ENCODE assay signal across 7 mouse cellular contexts in genomic region chr12:57538588-57539550, GRCm38 (mm10). TPM values are rescaled to one million over a fixed set of nuclear protein-coding genes. Genes with fewer than 3 reads are reported as not detected.
A peak's percentile ranks its signal among the peaks of the same experiment; 100 is the strongest.
DNase-seq lines count a peak whose midpoint lies in the region; ATAC-seq and TF ChIP-seq lines count a peak whose summit lies in the region.

No protein-coding gene starts in this region.

- no peak for TF ChIP-seq EP300 in ES-Bruce4 (IDR thresholded peaks at IDR 0.05; ENCODE audit: insufficient read depth, low read depth, low read length)

- TF ChIP-seq POLR2A in ES-Bruce4 (IDR thresholded peaks at IDR 0.05; ENCODE audit: insufficient read depth, low read length), result no peak

- H3K4me2 ChIP-seq in heart, embryonic 14.5 days (ENCODE audit: low read length), result peak overlapping the region; percentile 59
- H3K4me2 ChIP-seq in limb, embryonic 11.5 days (ENCODE audit: low read depth, severe bottlenecking), result peak overlapping the region; percentile 80
- peak overlapping the region; percentile 24; the same call in 1 of the 2 replicates for H3K4me2 ChIP-seq in midbrain, postnatal 0 days (ENCODE audit: low read depth, low read length, poor library complexity, severe bottlenecking)

- H3K4me3 ChIP-seq in ES-Bruce4 (ENCODE audit: low read depth, low read length), result peak overlapping the region; percentile 50
- peak overlapping the region; percentile 9 to 34 for H3K4me3 ChIP-seq in heart, embryonic 14.5 days (ENCODE audit: control insufficient read depth in 1 of 2, insufficient read depth in 1 of 2, low read depth in 1 of 2, low read length in 2 of 2)
- H3K4me3 ChIP-seq in limb, embryonic 11.5 days (ENCODE audit: low read depth, low read length), result peak overlapping the region; percentile 38
- H3K4me3 ChIP-seq in midbrain, postnatal 0 days (ENCODE audit: low read depth, low read length), result peak overlapping the region; percentile 6; the same call in 1 of the 2 replicates

- ATAC-seq in heart, embryonic 14.5 days (ENCODE audit: insufficient number of reproducible peaks, insufficient read depth, low FRiP score, low read depth), result no peak
- 0 out of 2 replicates have a peak, but pooled peaks have one; percentile 28 for ATAC-seq in limb, embryonic 11.5 days (ENCODE audit: insufficient number of reproducible peaks, low FRiP score, low TSS enrichment, low read depth)
- no peak for ATAC-seq in midbrain, postnatal 0 days (ENCODE audit: low FRiP score)

- peak; percentile 75 for DNase-seq in ZHBTc4 (ENCODE audit: low read depth, low spot score)
- DNase-seq in limb, embryonic 11.5 days (ENCODE audit: low spot score), result peak; percentile 80
- DNase-seq in midbrain, postnatal 0 days (ENCODE audit: low spot score), result no peak
- no peak for DNase-seq in layer of hippocampus, postnatal 36 days
- DNase-seq in adrenal gland, adult 8-10 months, result no peak

- H3K36me3 ChIP-seq in ES-Bruce4 (ENCODE audit: control insufficient read depth, insufficient read depth, low read length, poor library complexity, severe bottlenecking), result no peaks in the 10 kb centered on the region
- H3K36me3 ChIP-seq in heart, embryonic 14.5 days (ENCODE audit: control insufficient read depth, insufficient read depth, low read length), result no peaks in the 10 kb centered on the region
- H3K36me3 ChIP-seq in limb, embryonic 11.5 days (ENCODE audit: control insufficient read depth, insufficient read depth, low read length), result no peaks in the 10 kb centered on the region
- H3K36me3 ChIP-seq in midbrain, postnatal 0 days (ENCODE audit: insufficient read depth, low read length), result no peaks in the 10 kb centered on the region

- no peaks in the 10 kb centered on the region for H3K9me3 ChIP-seq in ES-Bruce4 (replicated peaks; ENCODE audit: control insufficient read depth, insufficient read depth, low read length, poor library complexity, severe bottlenecking)
- H3K9me3 ChIP-seq in heart, embryonic 14.5 days (ENCODE audit: control insufficient read depth, low read length), result no peaks in the 10 kb centered on the region
- H3K9me3 ChIP-seq in limb, embryonic 11.5 days (ENCODE audit: control insufficient read depth, low read length), result no peaks in the 10 kb centered on the region
- no peaks in the 10 kb centered on the region for H3K9me3 ChIP-seq in midbrain, postnatal 0 days (ENCODE audit: low read length)

- no peak overlapping the region for H3K27ac ChIP-seq in ES-Bruce4 (ENCODE audit: insufficient read depth, low read length)
- no peak overlapping the region for H3K27ac ChIP-seq in heart, embryonic 14.5 days (replicated peaks in 1 of 2; ENCODE audit: control insufficient read depth in 1 of 2, insufficient read depth in 1 of 2, low read depth in 2 of 2, low read length in 2 of 2)
- no peak overlapping the region for H3K27ac ChIP-seq in limb, embryonic 11.5 days (replicated peaks; ENCODE audit: low read depth, low read length)
- no peak overlapping the region for H3K27ac ChIP-seq in midbrain, postnatal 0 days (ENCODE audit: low read depth, low read length)

- TF ChIP-seq CTCF in ES-Bruce4 (IDR thresholded peaks at IDR 0.05; ENCODE audit: low read depth, low read length), result no peak
- TF ChIP-seq CTCF in midbrain, postnatal 0 days (IDR thresholded peaks at IDR 0.05), result no peak

- under 1% methylated on average over 63 of the region's 63 CpGs for whole genome bisulfite sequencing in heart, embryonic 14.5 days
- under 1% methylated on average over 63 of the region's 63 CpGs for WGBS in limb, embryonic 11.5 days
- WGBS in midbrain, postnatal 0 days, result under 1% methylated on average over 63 of the region's 63 CpGs

- no peaks in the 10 kb centered on the region for H3K4me1 ChIP-seq in ES-Bruce4 (ENCODE audit: control insufficient read depth, insufficient read depth, low read length)
- H3K4me1 ChIP-seq in heart, embryonic 14.5 days (ENCODE audit: control insufficient read depth in 2 of 2, insufficient read depth in 2 of 2, low read length in 2 of 2), result peaks cover 0 to 12% of the 10 kb centered on the region in 2 experiments; a peak in 3 of 4 replicates
- peaks cover 8% of the 10 kb centered on the region for H3K4me1 ChIP-seq in limb, embryonic 11.5 days (ENCODE audit: control insufficient read depth, insufficient read depth, low read length)
- no peaks in the 10 kb centered on the region for H3K4me1 ChIP-seq in midbrain, postnatal 0 days (ENCODE audit: insufficient read depth, low read length)

- peaks cover 39% of the 10 kb centered on the region for H3K27me3 ChIP-seq in ES-Bruce4 (ENCODE audit: control insufficient read depth, insufficient read depth, low read length, poor library complexity, severe bottlenecking)
- peaks cover 84% of the 10 kb centered on the region for H3K27me3 ChIP-seq in heart, embryonic 14.5 days (ENCODE audit: control insufficient read depth, insufficient read depth, low read length)
- peaks cover 67% of the 10 kb centered on the region for H3K27me3 ChIP-seq in limb, embryonic 11.5 days (ENCODE audit: control insufficient read depth, insufficient read depth, low read length)
- H3K27me3 ChIP-seq in midbrain, postnatal 0 days (ENCODE audit: insufficient read depth, low read length), result peaks cover 76% of the 10 kb centered on the region

- H3K9ac ChIP-seq in ES-Bruce4 (ENCODE audit: low read depth, poor library complexity, severe bottlenecking), result peak overlapping the region; percentile 38
- H3K9ac ChIP-seq in heart, embryonic 14.5 days (ENCODE audit: low read length), result no peak overlapping the region
- no peak overlapping the region for H3K9ac ChIP-seq in limb, embryonic 11.5 days (ENCODE audit: low read length)
- H3K9ac ChIP-seq in midbrain, postnatal 0 days (replicated peaks; ENCODE audit: low read length, poor library complexity, severe bottlenecking), result no peak overlapping the region

RNA-seq across cellular contexts. Expression of gene Foxa1, which starts 7.8 kb away (rescaled TPM):
- 0.62 and 0.85 TPM in 2 replicates for polyA plus RNA-seq in ES-Bruce4 (2011; ENCODE audit: insufficient read depth, insufficient read length, low read depth, missing spikeins)
- polyA plus RNA-seq in heart, embryonic 14.5 days (2014; fragmentation: Nextera tagmentation; extraction: Ambion mirVana), result 0.42 TPM in 1 of 2 replicates, not detected in the other
- polyA plus RNA-seq in limb, embryonic 11.5 days (2014; fragmentation: Nextera tagmentation; extraction: Ambion mirVana), result not detected in 2 replicates
- total RNA-seq in midbrain, postnatal 0 days (2014; rRNA removed), result 2.1 and 2.2 TPM in 2 replicates
- 1.7 and 1.9 TPM in 2 replicates for polyA plus RNA-seq in midbrain, postnatal 0 days (2015; fragmentation: Nextera tagmentation; extraction: Ambion mirVana)
- not detected for total RNA-seq in layer of hippocampus, postnatal 36 days (2021)
- total RNA-seq in adrenal gland, adult 8-10 months (2022), result not detected

RNA-seq across cellular contexts. Expression of gene Ttc6, which starts 25.0 kb away (rescaled TPM):
- polyA plus RNA-seq in ES-Bruce4 (2011; ENCODE audit: insufficient read depth, insufficient read length, low read depth, missing spikeins), result 0.22 and 0.24 TPM in 2 replicates
- polyA plus RNA-seq in heart, embryonic 14.5 days (2014; fragmentation: Nextera tagmentation; extraction: Ambion mirVana), result 0.09 and 0.41 TPM in 2 replicates
- polyA plus RNA-seq in limb, embryonic 11.5 days (2014; fragmentation: Nextera tagmentation; extraction: Ambion mirVana), result 0.06 and 0.28 TPM in 2 replicates
- 2.2 and 2.7 TPM in 2 replicates for total RNA-seq in midbrain, postnatal 0 days (2014; rRNA removed)
- polyA plus RNA-seq in midbrain, postnatal 0 days (2015; fragmentation: Nextera tagmentation; extraction: Ambion mirVana), result 0.90 and 0.91 TPM in 2 replicates
- total RNA-seq in layer of hippocampus, postnatal 36 days (2021), result under 1 TPM; 0.13 to 0.30 TPM
- total RNA-seq in adrenal gland, adult 8-10 months (2022), result not detected

Comparison
In these comparisons a context has a peak if more than half of its experiments do, and no peak if none do; other contexts are left out.
1. DNase-seq: peak in ZHBTc4 (single experiment) and limb, embryonic 11.5 days (single experiment); none in midbrain, postnatal 0 days (single experiment), layer of hippocampus, postnatal 36 days (0 of 2) and adrenal gland, adult 8-10 months (single experiment).
2. H3K4me2 ChIP-seq: peak in every context shown above with its lines; median percentile 80 in limb, embryonic 11.5 days; 59 in heart, embryonic 14.5 days; 24 in midbrain, postnatal 0 days.
3. Peak in every context shown above with its lines, with median percentiles within 50 percentile points of each other: H3K4me3 ChIP-seq.